Mouse (Mus musculus) embryonic facial prominence, embryonic 10.5 days (tissue): ENCODE measurements around the gene Trip6. TPM values are rescaled to one million over a fixed set of nuclear protein-coding genes. Genes with fewer than 3 reads are reported as not detected.

Experiments used
- DNase-seq: peaks from one replicate; pipeline ENCODE4 v3.0.0-alpha.2; 2017; ENCODE audit warnings: low spot score
- H3K27ac ChIP-seq: fragments of 300-500 bp; sonication (generic); replicated peaks from 2 replicates; pipeline ENCODE4 v1.5.1; 2016; ENCODE audit warnings: mild to moderate bottlenecking
- H3K27me3 ChIP-seq: fragments of 300-500 bp; sonication (generic); replicated peaks from 2 replicates; pipeline ENCODE4 v1.6.1; 2016; ENCODE audit warnings: low read depth, mild to moderate bottlenecking; ENCODE audit not compliant: poor library complexity, severe bottlenecking
- H3K36me3 ChIP-seq: fragments of 300-500 bp; sonication (generic); replicated peaks from 2 replicates; pipeline ENCODE4 v1.6.1; 2016; ENCODE audit warnings: mild to moderate bottlenecking, moderate library complexity
- H3K4me1 ChIP-seq: fragments of 300-500 bp; sonication (generic); 2 replicates; pipeline ENCODE4 v1.6.1; 2016
- H3K4me3 ChIP-seq: fragments of 300-500 bp; sonication (generic); 2 replicates; pipeline ENCODE4 v1.5.1; 2016; ENCODE audit warnings: mild to moderate bottlenecking, moderate library complexity
- H3K9me3 ChIP-seq: fragments of 300-500 bp; sonication (generic); 2 replicates; pipeline ENCODE4 v1.6.1; 2016; ENCODE audit warnings: mild to moderate bottlenecking
- WGBS: fragments of 180-500 bp; shearing (Covaris S2); methylation state at CpG from one replicate; pipeline ENCODE4 v1.1.7; 2016; 5-methylcytosine and 5-hydroxymethylcytosine counted together
- polyA plus RNA-seq: library from polyadenylated mRNA; unstranded; fragments of >200 nt; fragmentation: Nextera tagmentation; extraction: Ambion mirVana; gene quantifications from 2 replicates; pipeline ENCODE4 v1.2.1, GENCODE M21; 2016

The Trip6 gene
- polyA plus RNA-seq, 1 experiment from 2014 or later = 76.2 TPM

GRCm38 (mm10) chr5:137305822-137306221 is 8.4 kb downstream of the Trip6 start:
- no peak for DNase-seq
- Histone ChIP-seq H3K4me1 (peaks cover 38% of the 10 kb centered on the region), H3K27me3 (no peaks in the 10 kb centered on the region), H3K36me3 (peaks cover 79% of the 10 kb centered on the region), H3K4me3 (peak overlapping the region; percentile 92), H3K27ac (no peak overlapping the region), H3K9me3 (0 out of 2 replicates have a peak, but pooled peaks cover 5% of the 10 kb centered on the region)
- 84% methylated on average over 3 of the region's 3 CpGs for WGBS

- H3K4me1 ChIP-seq = peaks cover 38% of the 10 kb centered on the region
- no peaks in the 10 kb centered on the region for H3K27me3 ChIP-seq
- H3K36me3 ChIP-seq = peaks cover 79% of the 10 kb centered on the region
- H3K9me3 ChIP-seq = 0 out of 2 replicates have a peak, but pooled peaks cover 5% of the 10 kb centered on the region
- H3K27ac ChIP-seq = no peak overlapping the region
- 72% methylated on average over 4 of the region's 4 CpGs for WGBS
- peak overlapping the region; percentile 92 for H3K4me3 ChIP-seq
- no peak for DNase-seq
Observed at GRCm38 (mm10) chr5:137304816-137305215, 9.4 kb downstream of the Trip6 start.

- Histone ChIP-seq H3K27me3 (no peaks in the 10 kb centered on the region), H3K36me3 (peaks cover 79% of the 10 kb centered on the region), H3K27ac (no peak overlapping the region), H3K4me3 (peak overlapping the region; percentile 19; the same call in 1 of the 2 replicates), H3K9me3 (0 out of 2 replicates have a peak, but pooled peaks cover 5% of the 10 kb centered on the region), H3K4me1 (peaks cover 38% of the 10 kb centered on the region)
- WGBS = 93% methylated on average over 3 of the region's 3 CpGs
- no peak for DNase-seq
Observed at GRCm38 (mm10) chr5:137304165-137304564, 10.0 kb downstream of the Trip6 start.

GRCm38 (mm10) chr5:137303609-137304008 is 10.6 kb downstream of the Trip6 start:
- WGBS = 90% methylated on average over 4 of the region's 4 CpGs
- H3K36me3 ChIP-seq = peaks cover 79% of the 10 kb centered on the region
- H3K4me3 ChIP-seq = no peak overlapping the region
- H3K9me3 ChIP-seq = 0 out of 2 replicates have a peak, but pooled peaks cover 2% of the 10 kb centered on the region
- no peak overlapping the region for H3K27ac ChIP-seq
- no peak for DNase-seq
- no peaks in the 10 kb centered on the region for H3K27me3 ChIP-seq
- peaks cover 38% of the 10 kb centered on the region for H3K4me1 ChIP-seq

GRCm38 (mm10) chr5:137301253-137301652 is 13.0 kb downstream of the Trip6 start:
- Histone ChIP-seq H3K27me3 (no peaks in the 10 kb centered on the region), H3K36me3 (peaks cover 98% of the 10 kb centered on the region), H3K9me3 (no peaks in the 10 kb centered on the region), H3K4me3 (no peak overlapping the region), H3K4me1 (peaks cover 30% of the 10 kb centered on the region), H3K27ac (no peak overlapping the region)
- 88% methylated on average over 21 of the region's 21 CpGs for WGBS
- DNase-seq = peak; percentile 21

- peaks cover 96% of the 10 kb centered on the region for H3K36me3 ChIP-seq
- H3K4me3 ChIP-seq = no peak overlapping the region
- no peaks in the 10 kb centered on the region for H3K9me3 ChIP-seq
- 92% methylated on average over 7 of the region's 7 CpGs for WGBS
- H3K4me1 ChIP-seq = peaks cover 26% of the 10 kb centered on the region
- DNase-seq = no peak
- H3K27me3 ChIP-seq = no peaks in the 10 kb centered on the region
- no peak overlapping the region for H3K27ac ChIP-seq
Observed at GRCm38 (mm10) chr5:137299240-137299639, 15.0 kb downstream of the Trip6 start.

GRCm38 (mm10) chr5:137297126-137297525 is 17.1 kb downstream of the Trip6 start:
- Histone ChIP-seq H3K4me1 (peaks cover 31% of the 10 kb centered on the region), H3K9me3 (no peaks in the 10 kb centered on the region), H3K27me3 (peaks cover 12% of the 10 kb centered on the region), H3K36me3 (peaks cover 75% of the 10 kb centered on the region), H3K27ac (no peak overlapping the region), H3K4me3 (no peak overlapping the region)
- WGBS = 91% methylated on average over 14 of the region's 14 CpGs
- DNase-seq = no peak

- Histone ChIP-seq H3K9me3 (no peaks in the 10 kb centered on the region), H3K27ac (no peak overlapping the region), H3K27me3 (peaks cover 27% of the 10 kb centered on the region), H3K36me3 (peaks cover 61% of the 10 kb centered on the region), H3K4me1 (peaks cover 32% of the 10 kb centered on the region), H3K4me3 (0 out of 2 replicates have a peak overlapping the region, but pooled peaks have one; percentile 64)
- DNase-seq = no peak
- 92% methylated on average over 15 of the region's 15 CpGs for WGBS
Observed at GRCm38 (mm10) chr5:137295712-137296111, 18.5 kb downstream of the Trip6 start.

- Histone ChIP-seq H3K36me3 (peaks cover 57% of the 10 kb centered on the region), H3K27ac (peak overlapping the region; percentile 85), H3K27me3 (peaks cover 31% of the 10 kb centered on the region), H3K4me3 (peak overlapping the region; percentile 64), H3K4me1 (peaks cover 35% of the 10 kb centered on the region), H3K9me3 (no peaks in the 10 kb centered on the region)
- no peak for DNase-seq
- 81% methylated on average over 9 of the region's 9 CpGs for WGBS
Observed at GRCm38 (mm10) chr5:137295296-137295695, 18.9 kb downstream of the Trip6 start.

GRCm38 (mm10) chr5:137294744-137295093 is 19.5 kb downstream of the Trip6 start:
- peak overlapping the region; percentile 64 for H3K4me3 ChIP-seq
- peak overlapping the region; percentile 85 for H3K27ac ChIP-seq
- no peaks in the 10 kb centered on the region for H3K9me3 ChIP-seq
- WGBS = 5% methylated on average over 18 of the region's 18 CpGs
- H3K4me1 ChIP-seq = peaks cover 35% of the 10 kb centered on the region
- DNase-seq = no peak
- H3K36me3 ChIP-seq = peaks cover 51% of the 10 kb centered on the region
- peaks cover 37% of the 10 kb centered on the region for H3K27me3 ChIP-seq

GRCm38 (mm10) chr5:137293839-137294743 is 20.1 kb downstream of the Trip6 start, which contains the start of gene Ufsp1:
TSS of gene Ufsp1 (plus strand) at chr5:137294629.
- H3K4me1 ChIP-seq = peaks cover 39% of the 10 kb centered on the region
- peaks cover 45% of the 10 kb centered on the region for H3K36me3 ChIP-seq
- under 1% methylated on average over 52 of the region's 52 CpGs for WGBS
- H3K27ac ChIP-seq = peak within 1 kb of the TSS; percentile 85
- H3K4me3 ChIP-seq = peak within 1 kb of the TSS; percentile 64
- DNase-seq = peak; percentile 97
- H3K9me3 ChIP-seq = no peaks in the 10 kb centered on the region
- peaks cover 43% of the 10 kb centered on the region for H3K27me3 ChIP-seq

- Histone ChIP-seq H3K4me1 (peaks cover 47% of the 10 kb centered on the region), H3K4me3 (peak overlapping the region; percentile 64), H3K27ac (peak overlapping the region; percentile 85), H3K27me3 (peaks cover 51% of the 10 kb centered on the region), H3K36me3 (peaks cover 37% of the 10 kb centered on the region), H3K9me3 (no peaks in the 10 kb centered on the region)
- DNase-seq = peak; percentile 82
- 1% methylated on average over 15 of the region's 15 CpGs for WGBS
Observed at GRCm38 (mm10) chr5:137293282-137293681, 20.9 kb downstream of the Trip6 start.
